ENCODE assay signal across 27 mouse cellular contexts in genomic region chr5:137320996-137321395, GRCm38 (mm10). TPM values are rescaled to one million over a fixed set of nuclear protein-coding genes. Genes with fewer than 3 reads are reported as not detected.
A peak's percentile ranks its signal among the peaks of the same experiment; 100 is the strongest.
DNase-seq lines count a peak whose midpoint lies in the region; ATAC-seq and TF ChIP-seq lines count a peak whose summit lies in the region.
"Had no signal": no experiment of that assay in that cellular context is flagged by ENCODE, and none has a peak within 500 bp of the region (broad histone marks: within the 10 kb centered on the region; RNA-seq: fewer than 3 reads in every experiment).

No protein-coding gene starts in this region.

- H3K4me3 ChIP-seq in G1E (ENCODE audit: low read depth, low read length), result no peak overlapping the region
- H3K4me3 ChIP-seq in liver, embryonic 14.5 days (ENCODE audit: insufficient read depth in 1 of 2, low read depth in 2 of 2, low read length in 2 of 2), result no peak overlapping the region
- H3K4me3 ChIP-seq: gastrocnemius, adult 2 months; heart, embryonic 12.5 days; heart, embryonic 15.5 days; hindbrain, embryonic 10.5 days; hindbrain, embryonic 13.5 days had no signal

- TF ChIP-seq EP300 in liver, embryonic 14.5 days (IDR thresholded peaks at IDR 0.05; ENCODE audit: low read depth), result peak; percentile 42

- H3K9me3 ChIP-seq in G1E (replicated peaks), result no peaks in the 10 kb centered on the region
- no peaks in the 10 kb centered on the region for H3K9me3 ChIP-seq in liver, embryonic 14.5 days (ENCODE audit: control insufficient read depth, low read length)
- H3K9me3 ChIP-seq: heart, embryonic 12.5 days; heart, embryonic 15.5 days; hindbrain, embryonic 10.5 days; hindbrain, embryonic 13.5 days had no signal

- peaks cover 13% of the 10 kb centered on the region for H3K36me3 ChIP-seq in G1E (replicated peaks)
- H3K36me3 ChIP-seq in liver, embryonic 14.5 days (replicated peaks; ENCODE audit: control insufficient read depth, insufficient read depth, low read depth), result no peaks in the 10 kb centered on the region

- H3K4me2 ChIP-seq in liver, embryonic 14.5 days (ENCODE audit: low read depth), result no peak overlapping the region
- H3K4me2 ChIP-seq: heart, embryonic 12.5 days; heart, embryonic 15.5 days; hindbrain, embryonic 13.5 days had no signal

- no peak for DNase-seq in G1E (ENCODE audit: low spot score)
- no peak for DNase-seq in liver, embryonic 14.5 days (ENCODE audit: low read depth in 3 of 3, low spot score in 3 of 3)
- no peak for DNase-seq in yolk sac, embryonic 10.5 days (ENCODE audit: low spot score)
- DNase-seq in lung, adult 18-20 months, result no peak
- DNase-seq: adrenal gland, adult 8-10 months; adrenal gland, postnatal 25 days; B cell, adult 2 months; cerebellum, adult 18-20 months; cerebellum, adult 9-10 months; cerebellum, postnatal 14 days; forebrain, postnatal 0 days; gastrocnemius, adult 2 months; gastrocnemius, postnatal 14 days; heart, adult 18-20 months; heart, postnatal 10 days; heart, postnatal 36 days had no signal

- no peak overlapping the region for H3K9ac ChIP-seq in liver, embryonic 14.5 days (replicated peaks)
- H3K9ac ChIP-seq: forebrain, postnatal 0 days; heart, embryonic 12.5 days; heart, embryonic 15.5 days; hindbrain, embryonic 13.5 days had no signal

- peaks cover 62% of the 10 kb centered on the region for H3K4me1 ChIP-seq in G1E (ENCODE audit: insufficient read depth, low read depth, low read length)
- H3K4me1 ChIP-seq in liver, embryonic 14.5 days (replicated peaks; ENCODE audit: control insufficient read depth in 2 of 2, insufficient read depth in 2 of 2, low read length in 1 of 2), result peaks cover 4% of the 10 kb centered on the region in 2 experiments; a peak in 3 of 4 replicates
- H3K4me1 ChIP-seq: heart, embryonic 12.5 days; heart, embryonic 15.5 days; hindbrain, embryonic 10.5 days; hindbrain, embryonic 13.5 days had no signal

- no peak for TF ChIP-seq CTCF in G1E (IDR thresholded peaks at IDR 0.05; ENCODE audit: low read depth, low read length)
- TF ChIP-seq CTCF in liver, embryonic 14.5 days (IDR thresholded peaks at IDR 0.05; ENCODE audit: low read depth), result no peak

- H3K27me3 ChIP-seq in G1E (ENCODE audit: insufficient read depth, low read length), result peaks cover 27% of the 10 kb centered on the region
- H3K27me3 ChIP-seq in liver, embryonic 14.5 days (ENCODE audit: control insufficient read depth, insufficient read depth, low read length), result no peaks in the 10 kb centered on the region
- H3K27me3 ChIP-seq: CH12.LX; heart, embryonic 12.5 days; heart, embryonic 15.5 days had no signal

- H3K27ac ChIP-seq in liver, embryonic 14.5 days, result no peak overlapping the region
- H3K27ac ChIP-seq: gastrocnemius, adult 2 months; heart, embryonic 15.5 days; hindbrain, embryonic 10.5 days; hindbrain, embryonic 13.5 days had no signal

- ATAC-seq in G1E (ENCODE audit: extremely low read depth, insufficient number of reproducible peaks, low FRiP score, poor library complexity, severe bottlenecking), result peak; percentile 50; the same call in 1 of the 2 replicates
- peak; percentile 18; the same call in 1 of the 2 replicates for ATAC-seq in erythroid progenitor cell, adult 5-6 weeks (replicated peaks; ENCODE audit: low FRiP score, poor library complexity, severe bottlenecking)
- ATAC-seq in liver, embryonic 14.5 days (ENCODE audit: insufficient read depth), result peak; percentile 62; the same call in 1 of the 2 replicates
- ATAC-seq in megakaryocyte-erythroid progenitor cell, adult 5-6 weeks (replicated peaks; ENCODE audit: low FRiP score, low TSS enrichment, poor library complexity, severe bottlenecking), result peak; percentile 70
- no peak for ATAC-seq in megakaryocyte, adult 5-6 weeks (ENCODE audit: poor library complexity, severe bottlenecking)
- ATAC-seq: activated CD4-positive, CD25-positive, alpha-beta regulatory T cell, adult 4 months; forebrain, embryonic 14.5 days; forebrain, postnatal 0 days; hindbrain, embryonic 16.5 days had no signal

- 57% methylated on average over 3 of the region's 3 CpGs for WGBS in liver, embryonic 14.5 days (ENCODE audit: insufficient replicate concordance)

RNA-seq across cellular contexts. Expression of gene Trip6, which starts 6.8 kb away (rescaled TPM):
- total RNA-seq in G1E (2014; fragmentation: Nextera tagmentation) (21.7 and 25.5 TPM in 2 replicates), G1E (2017) (4.6 and 8.8 TPM in 2 replicates)
- 57.8 and 77.7 TPM in 2 replicates for polyA plus RNA-seq in G1E (2012)
- total RNA-seq in erythroid progenitor cell, adult 5-6 weeks (2015; ENCODE audit: low replicate concordance), result 1.4 TPM in 1 of 2 replicates, not detected in the other
- 1.8 and 7.2 TPM in 2 replicates for total RNA-seq in erythroid progenitor cell, adult 5-6 weeks (2017; ENCODE audit: low replicate concordance)
- polyA plus RNA-seq in liver, embryonic 14.5 days (2012; rRNA removed), result 6.7 and 7.2 TPM in 2 replicates
- 4.9 and 6.4 TPM in 2 replicates for polyA plus RNA-seq in liver, embryonic 14.5 days (2014; fragmentation: Nextera tagmentation; extraction: Ambion mirVana)
- total RNA-seq in megakaryocyte-erythroid progenitor cell, adult 5-6 weeks (2014; fragmentation: Nextera tagmentation), result 21.8 and 27.9 TPM in 2 replicates
- total RNA-seq in megakaryocyte-erythroid progenitor cell, adult 5-6 weeks (2017), result 19.6 and 29.9 TPM in 2 replicates
- total RNA-seq in megakaryocyte, adult 5-6 weeks (2015), result 4.1 and 4.2 TPM in 2 replicates
- 2.1 and 2.9 TPM in 2 replicates for total RNA-seq in megakaryocyte, adult 5-6 weeks (2017)

RNA-seq across cellular contexts. Expression of gene Slc12a9, which starts 12.4 kb away (rescaled TPM):
- total RNA-seq in G1E (2014; fragmentation: Nextera tagmentation) (5.9 and 8.1 TPM in 2 replicates), G1E (2017) (2.3 and 3.1 TPM in 2 replicates)
- 4.1 and 5.3 TPM in 2 replicates for polyA plus RNA-seq in G1E (2012)
- total RNA-seq in erythroid progenitor cell, adult 5-6 weeks (2015; ENCODE audit: low replicate concordance), result 0.72 and 1.7 TPM in 2 replicates
- 0.15 and 0.64 TPM in 2 replicates for total RNA-seq in erythroid progenitor cell, adult 5-6 weeks (2017; ENCODE audit: low replicate concordance)
- 2.2 and 2.4 TPM in 2 replicates for polyA plus RNA-seq in liver, embryonic 14.5 days (2012; rRNA removed)
- polyA plus RNA-seq in liver, embryonic 14.5 days (2014; fragmentation: Nextera tagmentation; extraction: Ambion mirVana), result 1.2 TPM in 2 replicates
- 2.2 and 3.0 TPM in 2 replicates for total RNA-seq in megakaryocyte-erythroid progenitor cell, adult 5-6 weeks (2014; fragmentation: Nextera tagmentation)
- total RNA-seq in megakaryocyte-erythroid progenitor cell, adult 5-6 weeks (2017), result 1.1 and 3.3 TPM in 2 replicates
- 12.8 and 13.4 TPM in 2 replicates for total RNA-seq in megakaryocyte, adult 5-6 weeks (2015)
- 20.9 and 21.6 TPM in 2 replicates for total RNA-seq in megakaryocyte, adult 5-6 weeks (2017)

RNA-seq across cellular contexts. Expression of gene Srrt, which starts 13.5 kb away (rescaled TPM):
- 167 and 243 TPM in 2 replicates for total RNA-seq in G1E (2014; fragmentation: Nextera tagmentation)
- total RNA-seq in G1E (2017), result 185 and 189 TPM in 2 replicates
- 329 and 331 TPM in 2 replicates for polyA plus RNA-seq in G1E (2012)
- 235 and 247 TPM in 2 replicates for total RNA-seq in erythroid progenitor cell, adult 5-6 weeks (2015; ENCODE audit: low replicate concordance)
- 557 and 577 TPM in 2 replicates for total RNA-seq in erythroid progenitor cell, adult 5-6 weeks (2017; ENCODE audit: low replicate concordance)
- polyA plus RNA-seq in liver, embryonic 14.5 days (2012; rRNA removed), result 64.1 and 93.4 TPM in 2 replicates
- 50.2 and 56.0 TPM in 2 replicates for polyA plus RNA-seq in liver, embryonic 14.5 days (2014; fragmentation: Nextera tagmentation; extraction: Ambion mirVana)
- total RNA-seq in megakaryocyte-erythroid progenitor cell, adult 5-6 weeks (2014; fragmentation: Nextera tagmentation), result 308 and 381 TPM in 2 replicates
- 409 and 443 TPM in 2 replicates for total RNA-seq in megakaryocyte-erythroid progenitor cell, adult 5-6 weeks (2017)
- total RNA-seq in megakaryocyte, adult 5-6 weeks (2015), result 71.9 and 97.1 TPM in 2 replicates
- total RNA-seq in megakaryocyte, adult 5-6 weeks (2017), result 158 and 222 TPM in 2 replicates

RNA-seq across cellular contexts. Expression of gene Ufsp1, which starts 26.6 kb away (rescaled TPM):
- 17.9 and 24.7 TPM in 2 replicates for total RNA-seq in G1E (2014; fragmentation: Nextera tagmentation)
- 11.7 and 13.8 TPM in 2 replicates for total RNA-seq in G1E (2017)
- 29.7 and 29.9 TPM in 2 replicates for polyA plus RNA-seq in G1E (2012)
- 50.8 and 61.2 TPM in 2 replicates for total RNA-seq in erythroid progenitor cell, adult 5-6 weeks (2015; ENCODE audit: low replicate concordance)
- total RNA-seq in erythroid progenitor cell, adult 5-6 weeks (2017; ENCODE audit: low replicate concordance), result 27.8 and 30.2 TPM in 2 replicates
- 8.2 and 9.4 TPM in 2 replicates for polyA plus RNA-seq in liver, embryonic 14.5 days (2012; rRNA removed)
- 6.3 and 7.9 TPM in 2 replicates for polyA plus RNA-seq in liver, embryonic 14.5 days (2014; fragmentation: Nextera tagmentation; extraction: Ambion mirVana)
- total RNA-seq in megakaryocyte-erythroid progenitor cell, adult 5-6 weeks (2014; fragmentation: Nextera tagmentation), result 9.0 and 11.4 TPM in 2 replicates
- total RNA-seq in megakaryocyte-erythroid progenitor cell, adult 5-6 weeks (2017), result 5.2 and 6.0 TPM in 2 replicates
- total RNA-seq in megakaryocyte, adult 5-6 weeks (2015), result 0.18 and 1.4 TPM in 2 replicates
- 0.24 and 0.59 TPM in 2 replicates for total RNA-seq in megakaryocyte, adult 5-6 weeks (2017)

RNA-seq across cellular contexts. Expression of gene Ephb4, which starts 28.9 kb away (rescaled TPM):
- total RNA-seq in G1E (2014; fragmentation: Nextera tagmentation) (not detected in 2 replicates), G1E (2017) (under 0.01 and 0.05 TPM in 2 replicates)
- 0.07 TPM in 2 replicates for polyA plus RNA-seq in G1E (2012)
- total RNA-seq in erythroid progenitor cell, adult 5-6 weeks (2015; ENCODE audit: low replicate concordance), result 0.42 TPM in 1 of 2 replicates, not detected in the other
- total RNA-seq in erythroid progenitor cell, adult 5-6 weeks (2017; ENCODE audit: low replicate concordance), result not detected in 2 replicates
- polyA plus RNA-seq in liver, embryonic 14.5 days (2012; rRNA removed), result 7.8 and 8.2 TPM in 2 replicates
- polyA plus RNA-seq in liver, embryonic 14.5 days (2014; fragmentation: Nextera tagmentation; extraction: Ambion mirVana), result 5.7 and 6.6 TPM in 2 replicates
- total RNA-seq in megakaryocyte-erythroid progenitor cell, adult 5-6 weeks (2014; fragmentation: Nextera tagmentation), result 1.4 TPM in 1 of 2 replicates, not detected in the other
- 0.08 TPM in 1 of 2 replicates, not detected in the other for total RNA-seq in megakaryocyte-erythroid progenitor cell, adult 5-6 weeks (2017)
- 0.16 TPM in 1 of 2 replicates, not detected in the other for total RNA-seq in megakaryocyte, adult 5-6 weeks (2015)
- total RNA-seq in megakaryocyte, adult 5-6 weeks (2017), result not detected in 2 replicates
- polyA plus RNA-seq: activated CD4-positive, CD25-positive, alpha-beta regulatory T cell, adult 4 months had no signal
